In genomic region chr15:89195690-89196312, GRCm38 (mm10) we compare ENCODE assay signal across 8 mouse cellular contexts. TPM values are rescaled to one million over a fixed set of nuclear protein-coding genes. Genes with fewer than 3 reads are reported as not detected.
DNase-seq lines count a peak whose midpoint lies in the region; ATAC-seq and TF ChIP-seq lines count a peak whose summit lies in the region.

No protein-coding gene starts in this region.

- under 1% methylated on average over 25 of the region's 25 CpGs for WGBS in embryonic facial prominence, embryonic 11.5 days
- 1% methylated on average over 25 of the region's 25 CpGs for WGBS in kidney, adult 2 months
- under 1% methylated on average over 25 of the region's 25 CpGs for WGBS in limb, embryonic 15.5 days
- WGBS in midbrain, postnatal 0 days, result under 1% methylated on average over 25 of the region's 25 CpGs

- no peak for TF ChIP-seq CTCF in kidney, adult 2 months (conservative IDR thresholded peaks at IDR 0.05; ENCODE audit: insufficient read depth, insufficient read length, low read depth, low read length)
- TF ChIP-seq CTCF in midbrain, postnatal 0 days (IDR thresholded peaks at IDR 0.05), result no peak

- peak overlapping the region; percentile 97 for H3K9ac ChIP-seq in embryonic facial prominence, embryonic 11.5 days (replicated peaks; ENCODE audit: low read length)
- H3K9ac ChIP-seq in limb, embryonic 15.5 days, result peak overlapping the region; percentile 93
- peak overlapping the region; percentile 98 for H3K9ac ChIP-seq in midbrain, postnatal 0 days (replicated peaks; ENCODE audit: low read length, poor library complexity, severe bottlenecking)

- peak overlapping the region; percentile 70 for H3K4me2 ChIP-seq in embryonic facial prominence, embryonic 11.5 days (ENCODE audit: low read depth, low read length)
- H3K4me2 ChIP-seq in limb, embryonic 15.5 days, result peak overlapping the region; percentile 66
- peak overlapping the region; percentile 52 for H3K4me2 ChIP-seq in midbrain, postnatal 0 days (ENCODE audit: low read depth, low read length, poor library complexity, severe bottlenecking)

- DNase-seq in 3134 (ENCODE audit: extremely low read depth, insufficient read length, low spot score), result peak; percentile 90
- DNase-seq in adrenal gland, postnatal 14 days, result peak; percentile 97
- DNase-seq in embryonic facial prominence, embryonic 11.5 days (ENCODE audit: low spot score), result peak; percentile 92
- peak; percentile 96 for DNase-seq in heart, adult 18-20 months
- DNase-seq in kidney, adult 2 months, result peak; percentile 95
- DNase-seq in midbrain, postnatal 0 days (ENCODE audit: low spot score), result peak; percentile 89
- DNase-seq in spleen, postnatal 36 days (ENCODE audit: low spot score in 2 of 2), result peak; percentile 90 to 91

- TF ChIP-seq POLR2A in kidney, adult 2 months (IDR thresholded peaks at IDR 0.05; ENCODE audit: low read depth, low read length), result peak; percentile 89

- H3K9me3 ChIP-seq in embryonic facial prominence, embryonic 11.5 days (replicated peaks; ENCODE audit: control insufficient read depth, low read length), result no peaks in the 10 kb centered on the region
- H3K9me3 ChIP-seq in limb, embryonic 15.5 days, result no peaks in the 10 kb centered on the region
- no peaks in the 10 kb centered on the region for H3K9me3 ChIP-seq in midbrain, postnatal 0 days (ENCODE audit: low read length)

- H3K36me3 ChIP-seq in embryonic facial prominence, embryonic 11.5 days (replicated peaks; ENCODE audit: control insufficient read depth, insufficient read depth, low read depth, low read length), result no peaks in the 10 kb centered on the region
- no peaks in the 10 kb centered on the region for H3K36me3 ChIP-seq in kidney, adult 2 months (ENCODE audit: control insufficient read depth, insufficient read depth, low read length)
- H3K36me3 ChIP-seq in limb, embryonic 15.5 days, result 0 out of 2 replicates have a peak, but pooled peaks cover 3% of the 10 kb centered on the region
- H3K36me3 ChIP-seq in midbrain, postnatal 0 days (ENCODE audit: insufficient read depth, low read length), result peaks cover 8% of the 10 kb centered on the region

- peak overlapping the region; percentile 76 for H3K4me3 ChIP-seq in embryonic facial prominence, embryonic 11.5 days (ENCODE audit: low read depth, low read length)
- H3K4me3 ChIP-seq in kidney, adult 2 months (ENCODE audit: insufficient read depth, low read depth, low read length), result peak overlapping the region; percentile 85
- H3K4me3 ChIP-seq in limb, embryonic 15.5 days, result peak overlapping the region; percentile 89
- H3K4me3 ChIP-seq in midbrain, postnatal 0 days (ENCODE audit: low read depth, low read length), result peak overlapping the region; percentile 81

- peak; percentile 88 for ATAC-seq in embryonic facial prominence, embryonic 11.5 days (replicated peaks; ENCODE audit: insufficient number of reproducible peaks, low FRiP score, low TSS enrichment, low read depth)
- ATAC-seq in limb, embryonic 15.5 days (ENCODE audit: insufficient number of reproducible peaks, low FRiP score, low TSS enrichment, low read depth), result peak; percentile 94
- ATAC-seq in midbrain, postnatal 0 days (ENCODE audit: low FRiP score), result peak; percentile 88

- peak overlapping the region; percentile 97 for H3K27ac ChIP-seq in embryonic facial prominence, embryonic 11.5 days (replicated peaks; ENCODE audit: low read depth, low read length)
- peak overlapping the region; percentile 97 for H3K27ac ChIP-seq in kidney, adult 2 months (ENCODE audit: insufficient read depth, low read depth, low read length)
- peak overlapping the region; percentile 100 for H3K27ac ChIP-seq in limb, embryonic 15.5 days
- peak overlapping the region; percentile 98 for H3K27ac ChIP-seq in midbrain, postnatal 0 days (ENCODE audit: low read depth, low read length)

- H3K4me1 ChIP-seq in embryonic facial prominence, embryonic 11.5 days (ENCODE audit: control insufficient read depth, insufficient read depth, low read length), result no peaks in the 10 kb centered on the region
- H3K4me1 ChIP-seq in kidney, adult 2 months (ENCODE audit: control insufficient read depth, insufficient read depth, low read length), result peaks cover 8% of the 10 kb centered on the region; the same call in 1 of the 2 replicates
- H3K4me1 ChIP-seq in limb, embryonic 15.5 days, result peaks cover 14% of the 10 kb centered on the region
- no peaks in the 10 kb centered on the region; the same call in 1 of the 2 replicates for H3K4me1 ChIP-seq in midbrain, postnatal 0 days (ENCODE audit: insufficient read depth, low read length)

- H3K27me3 ChIP-seq in embryonic facial prominence, embryonic 11.5 days (ENCODE audit: control insufficient read depth, insufficient read depth, low read length), result no peaks in the 10 kb centered on the region
- H3K27me3 ChIP-seq in kidney, adult 2 months (replicated peaks; ENCODE audit: control insufficient read depth, insufficient read depth, low read length), result no peaks in the 10 kb centered on the region
- no peaks in the 10 kb centered on the region for H3K27me3 ChIP-seq in limb, embryonic 15.5 days
- no peaks in the 10 kb centered on the region for H3K27me3 ChIP-seq in midbrain, postnatal 0 days (ENCODE audit: insufficient read depth, low read length)

RNA-seq across cellular contexts. Expression of gene Dennd6b, which starts 0.5 kb away (rescaled TPM):
- total RNA-seq in adrenal gland, postnatal 14 days (2021), result 5.0 and 6.2 TPM in 2 replicates
- 14.9 and 18.6 TPM in 2 replicates for polyA plus RNA-seq in embryonic facial prominence, embryonic 11.5 days (2014; fragmentation: Nextera tagmentation; extraction: Ambion mirVana)
- total RNA-seq in heart, adult 18-20 months (2021), result 1 to 10 TPM; 8.3 to 9.6 TPM
- 11.2 and 15.0 TPM in 2 replicates for polyA plus RNA-seq in kidney, adult 2 months (2012; rRNA removed)
- polyA plus RNA-seq in limb, embryonic 15.5 days (2015; fragmentation: Nextera tagmentation; extraction: Ambion mirVana), result 12.4 and 13.0 TPM in 2 replicates
- 98.8 and 115 TPM in 2 replicates for total RNA-seq in midbrain, postnatal 0 days (2014; rRNA removed)
- 88.2 and 88.3 TPM in 2 replicates for polyA plus RNA-seq in midbrain, postnatal 0 days (2015; fragmentation: Nextera tagmentation; extraction: Ambion mirVana)

RNA-seq across cellular contexts. Expression of gene Plxnb2, which starts 15.2 kb away (rescaled TPM):
- 83.2 and 110 TPM in 2 replicates for total RNA-seq in adrenal gland, postnatal 14 days (2021)
- 113 and 122 TPM in 2 replicates for polyA plus RNA-seq in embryonic facial prominence, embryonic 11.5 days (2014; fragmentation: Nextera tagmentation; extraction: Ambion mirVana)
- total RNA-seq in heart, adult 18-20 months (2021), result 10 to 100 TPM; 76.7 to 83.5 TPM
- 288 and 297 TPM in 2 replicates for polyA plus RNA-seq in kidney, adult 2 months (2012; rRNA removed)
- polyA plus RNA-seq in limb, embryonic 15.5 days (2015; fragmentation: Nextera tagmentation; extraction: Ambion mirVana), result 144 and 149 TPM in 2 replicates
- 153 and 199 TPM in 2 replicates for total RNA-seq in midbrain, postnatal 0 days (2014; rRNA removed)
- 46.8 and 50.4 TPM in 2 replicates for polyA plus RNA-seq in midbrain, postnatal 0 days (2015; fragmentation: Nextera tagmentation; extraction: Ambion mirVana)

RNA-seq across cellular contexts. Expression of gene Ppp6r2, which starts 15.6 kb away (rescaled TPM):
- total RNA-seq in adrenal gland, postnatal 14 days (2021), result 41.1 and 52.4 TPM in 2 replicates
- 22.8 and 25.1 TPM in 2 replicates for polyA plus RNA-seq in embryonic facial prominence, embryonic 11.5 days (2014; fragmentation: Nextera tagmentation; extraction: Ambion mirVana)
- 10 to 100 TPM; 75.1 to 76.9 TPM for total RNA-seq in heart, adult 18-20 months (2021)
- 85.0 and 148 TPM in 2 replicates for polyA plus RNA-seq in kidney, adult 2 months (2012; rRNA removed)
- polyA plus RNA-seq in limb, embryonic 15.5 days (2015; fragmentation: Nextera tagmentation; extraction: Ambion mirVana), result 24.5 and 25.0 TPM in 2 replicates
- 225 and 315 TPM in 2 replicates for total RNA-seq in midbrain, postnatal 0 days (2014; rRNA removed)
- polyA plus RNA-seq in midbrain, postnatal 0 days (2015; fragmentation: Nextera tagmentation; extraction: Ambion mirVana), result 76.5 and 87.1 TPM in 2 replicates

RNA-seq across cellular contexts. Expression of gene Mapk11, which starts 46.4 kb away (rescaled TPM):
- 5.3 and 6.4 TPM in 2 replicates for total RNA-seq in adrenal gland, postnatal 14 days (2021)
- 12.7 and 13.5 TPM in 2 replicates for polyA plus RNA-seq in embryonic facial prominence, embryonic 11.5 days (2014; fragmentation: Nextera tagmentation; extraction: Ambion mirVana)
- 1 to 10 TPM; 2.7 to 3.0 TPM for total RNA-seq in heart, adult 18-20 months (2021)
- polyA plus RNA-seq in kidney, adult 2 months (2012; rRNA removed), result 6.0 and 7.9 TPM in 2 replicates
- 7.8 and 8.3 TPM in 2 replicates for polyA plus RNA-seq in limb, embryonic 15.5 days (2015; fragmentation: Nextera tagmentation; extraction: Ambion mirVana)
- total RNA-seq in midbrain, postnatal 0 days (2014; rRNA removed), result 26.9 and 34.8 TPM in 2 replicates
- 18.9 and 19.3 TPM in 2 replicates for polyA plus RNA-seq in midbrain, postnatal 0 days (2015; fragmentation: Nextera tagmentation; extraction: Ambion mirVana)

RNA-seq across cellular contexts. Expression of gene Mapk12, which starts 55.3 kb away (rescaled TPM):
- 8.6 and 9.6 TPM in 2 replicates for total RNA-seq in adrenal gland, postnatal 14 days (2021)
- 10.1 and 11.9 TPM in 2 replicates for polyA plus RNA-seq in embryonic facial prominence, embryonic 11.5 days (2014; fragmentation: Nextera tagmentation; extraction: Ambion mirVana)
- 10 to 100 TPM; 24.4 to 24.8 TPM for total RNA-seq in heart, adult 18-20 months (2021)
- 12.7 and 13.9 TPM in 2 replicates for polyA plus RNA-seq in kidney, adult 2 months (2012; rRNA removed)
- 7.1 and 15.4 TPM in 2 replicates for polyA plus RNA-seq in limb, embryonic 15.5 days (2015; fragmentation: Nextera tagmentation; extraction: Ambion mirVana)
- 1.5 and 4.7 TPM in 2 replicates for total RNA-seq in midbrain, postnatal 0 days (2014; rRNA removed)
- polyA plus RNA-seq in midbrain, postnatal 0 days (2015; fragmentation: Nextera tagmentation; extraction: Ambion mirVana), result 2.0 and 3.2 TPM in 2 replicates

Comparison
In these comparisons a context has a peak if more than half of its experiments do, and no peak if none do; other contexts are left out.
1. Peak in every context shown above with its lines: DNase-seq, ATAC-seq, H3K4me3 ChIP-seq and H3K27ac ChIP-seq.